ENCODE assay signal across 14 mouse cellular contexts in genomic region chr17:6129361-6129760, GRCm38 (mm10). TPM values are rescaled to one million over a fixed set of nuclear protein-coding genes. Genes with fewer than 3 reads are reported as not detected.
DNase-seq lines count a peak whose midpoint lies in the region; ATAC-seq lines count a peak whose summit lies in the region.
"Had no signal": no experiment of that assay in that cellular context is flagged by ENCODE, and none has a peak within 500 bp of the region (broad histone marks: within the 10 kb centered on the region; RNA-seq: fewer than 3 reads in every experiment).

No protein-coding gene starts in this region.

- H3K9me3 ChIP-seq in forebrain, embryonic 14.5 days (replicated peaks; ENCODE audit: control insufficient read depth, low read length): no peaks in the 10 kb centered on the region
- H3K9me3 ChIP-seq in forebrain, embryonic 11.5 days (ENCODE audit: control insufficient read depth, low read length): no peaks in the 10 kb centered on the region
- H3K9me3 ChIP-seq: embryonic facial prominence, embryonic 15.5 days; liver, embryonic 12.5 days; midbrain, embryonic 10.5 days had no signal

- no peak overlapping the region for H3K4me2 ChIP-seq in forebrain, embryonic 14.5 days (ENCODE audit: low read length)
- H3K4me2 ChIP-seq in forebrain, embryonic 11.5 days (ENCODE audit: low read depth, low read length, severe bottlenecking): no peak overlapping the region
- H3K4me2 ChIP-seq: embryonic facial prominence, embryonic 15.5 days; liver, embryonic 12.5 days had no signal

- 0 out of 2 replicates have a peak overlapping the region, but pooled peaks have one; percentile 27 for H3K27ac ChIP-seq in forebrain, embryonic 14.5 days (ENCODE audit: low read depth, low read length)
- no peak overlapping the region for H3K27ac ChIP-seq in forebrain, embryonic 11.5 days (ENCODE audit: low read depth, low read length)
- H3K27ac ChIP-seq: embryonic facial prominence, embryonic 15.5 days; liver, embryonic 12.5 days; midbrain, embryonic 10.5 days had no signal

- H3K27me3 ChIP-seq in forebrain, embryonic 14.5 days (replicated peaks; ENCODE audit: control insufficient read depth, insufficient read depth, low read length): no peaks in the 10 kb centered on the region
- no peaks in the 10 kb centered on the region for H3K27me3 ChIP-seq in forebrain, embryonic 11.5 days (ENCODE audit: control insufficient read depth, insufficient read depth, low read length)
- H3K27me3 ChIP-seq: embryonic facial prominence, embryonic 15.5 days; liver, embryonic 12.5 days had no signal

- H3K9ac ChIP-seq in forebrain, embryonic 14.5 days (ENCODE audit: low read length): no peak overlapping the region
- H3K9ac ChIP-seq in forebrain, embryonic 11.5 days (ENCODE audit: low read length): no peak overlapping the region
- H3K9ac ChIP-seq: embryonic facial prominence, embryonic 15.5 days; liver, embryonic 12.5 days had no signal

- no peaks in the 10 kb centered on the region for H3K4me1 ChIP-seq in forebrain, embryonic 14.5 days (ENCODE audit: control insufficient read depth, insufficient read depth, low read length)
- H3K4me1 ChIP-seq in forebrain, embryonic 11.5 days (replicated peaks; ENCODE audit: control insufficient read depth, insufficient read depth, low read length): no peaks in the 10 kb centered on the region
- H3K4me1 ChIP-seq: embryonic facial prominence, embryonic 15.5 days; liver, embryonic 12.5 days had no signal

- no peak for ATAC-seq in forebrain, embryonic 14.5 days
- no peak for ATAC-seq in forebrain, embryonic 11.5 days (replicated peaks; ENCODE audit: low FRiP score)
- no peak for ATAC-seq in megakaryocyte-erythroid progenitor cell, adult 5-6 weeks (replicated peaks; ENCODE audit: low FRiP score, low TSS enrichment, poor library complexity, severe bottlenecking)
- ATAC-seq: liver, embryonic 12.5 days had no signal

- H3K4me3 ChIP-seq in forebrain, embryonic 14.5 days (ENCODE audit: low read depth, low read length): no peak overlapping the region
- no peak overlapping the region for H3K4me3 ChIP-seq in forebrain, embryonic 11.5 days (ENCODE audit: low read depth, low read length)
- H3K4me3 ChIP-seq: embryonic facial prominence, embryonic 15.5 days; liver, embryonic 12.5 days; midbrain, embryonic 10.5 days had no signal

- DNase-seq in forebrain, embryonic 14.5 days (ENCODE audit: low spot score): peak; percentile 23
- DNase-seq in forebrain, embryonic 11.5 days (ENCODE audit: low spot score): no peak
- peak; percentile 85 for DNase-seq in left cerebral cortex, postnatal 4 days
- DNase-seq in left cerebral cortex, postnatal 36 days (ENCODE audit: low spot score in 2 of 2): no peak
- DNase-seq in cerebellum, adult 9-11 months: peak; percentile 92
- peak; percentile 17 to 41 for DNase-seq in layer of hippocampus, postnatal 14 days (ENCODE audit: low spot score in 2 of 2)
- DNase-seq in kidney, adult 18-20 months: no peak
- DNase-seq: heart, postnatal 36 days; kidney, adult 9 months; lung, postnatal 10 days had no signal

- intact Hi-C loops in left cerebral cortex, postnatal 4 days (cut with DNase I): no loop called here
- intact Hi-C loops in left cerebral cortex, postnatal 36 days (cut with DNase I): no loop called here

- H3K36me3 ChIP-seq in forebrain, embryonic 14.5 days (ENCODE audit: control insufficient read depth, insufficient read depth, low read length): peaks cover 30% of the 10 kb centered on the region
- H3K36me3 ChIP-seq in forebrain, embryonic 11.5 days (ENCODE audit: control insufficient read depth, insufficient read depth, low read length): no peaks in the 10 kb centered on the region; the same call in 1 of the 2 replicates
- H3K36me3 ChIP-seq: liver, embryonic 12.5 days had no signal

- WGBS in forebrain, embryonic 14.5 days: 70% methylated on average over 4 of the region's 4 CpGs
- WGBS in forebrain, embryonic 11.5 days: 82% methylated on average over 4 of the region's 4 CpGs

RNA-seq across cellular contexts. Expression of gene Tulp4, which starts 23.1 kb away (rescaled TPM):
- 133 and 181 TPM in 2 replicates for polyA plus RNA-seq in forebrain, embryonic 14.5 days (2014; fragmentation: Nextera tagmentation; extraction: Ambion mirVana)
- polyA plus RNA-seq in forebrain, embryonic 11.5 days (2014; fragmentation: Nextera tagmentation; extraction: Ambion mirVana): 110 and 127 TPM in 2 replicates
- total RNA-seq in left cerebral cortex, postnatal 4 days (2021): 100 to 1,000 TPM; 431 to 468 TPM
- total RNA-seq in left cerebral cortex, postnatal 36 days (2021): 100 to 1,000 TPM; 301 to 317 TPM
- 100 to 1,000 TPM; 249 to 275 TPM for total RNA-seq in layer of hippocampus, postnatal 14 days (2021)
- 4.4 and 12.6 TPM in 2 replicates for total RNA-seq in megakaryocyte-erythroid progenitor cell, adult 5-6 weeks (2014; fragmentation: Nextera tagmentation)
- total RNA-seq in megakaryocyte-erythroid progenitor cell, adult 5-6 weeks (2017): 12.5 and 20.0 TPM in 2 replicates

RNA-seq across cellular contexts. Expression of gene Gtf2h5, which starts 49.8 kb away (rescaled TPM):
- polyA plus RNA-seq in forebrain, embryonic 14.5 days (2014; fragmentation: Nextera tagmentation; extraction: Ambion mirVana): 212 and 221 TPM in 2 replicates
- 157 and 165 TPM in 2 replicates for polyA plus RNA-seq in forebrain, embryonic 11.5 days (2014; fragmentation: Nextera tagmentation; extraction: Ambion mirVana)
- total RNA-seq in left cerebral cortex, postnatal 4 days (2021): 100 to 1,000 TPM; 168 to 169 TPM
- 100 to 1,000 TPM in 1 of 2 experiments, 10 to 100 TPM in 1; 99.7 to 112 TPM for total RNA-seq in left cerebral cortex, postnatal 36 days (2021)
- 100 to 1,000 TPM; 153 to 155 TPM for total RNA-seq in layer of hippocampus, postnatal 14 days (2021)
- 78.5 and 82.2 TPM in 2 replicates for total RNA-seq in megakaryocyte-erythroid progenitor cell, adult 5-6 weeks (2014; fragmentation: Nextera tagmentation)
- 63.6 and 80.9 TPM in 2 replicates for total RNA-seq in megakaryocyte-erythroid progenitor cell, adult 5-6 weeks (2017)

RNA-seq across cellular contexts. Expression of gene Serac1, which starts 49.8 kb away (rescaled TPM):
- 8.1 and 9.4 TPM in 2 replicates for polyA plus RNA-seq in forebrain, embryonic 14.5 days (2014; fragmentation: Nextera tagmentation; extraction: Ambion mirVana)
- 8.7 and 10.0 TPM in 2 replicates for polyA plus RNA-seq in forebrain, embryonic 11.5 days (2014; fragmentation: Nextera tagmentation; extraction: Ambion mirVana)
- 10 to 100 TPM; 18.7 to 19.8 TPM for total RNA-seq in left cerebral cortex, postnatal 4 days (2021)
- total RNA-seq in left cerebral cortex, postnatal 36 days (2021): 10 to 100 TPM; 16.1 to 21.3 TPM
- 10 to 100 TPM; 15.6 to 17.8 TPM for total RNA-seq in layer of hippocampus, postnatal 14 days (2021)
- 3.9 and 4.3 TPM in 2 replicates for total RNA-seq in megakaryocyte-erythroid progenitor cell, adult 5-6 weeks (2014; fragmentation: Nextera tagmentation)
- 8.5 and 12.4 TPM in 2 replicates for total RNA-seq in megakaryocyte-erythroid progenitor cell, adult 5-6 weeks (2017)

Comparison
In these comparisons a context has a peak if more than half of its experiments do, and no peak if none do; other contexts are left out.
1. DNase-seq: peak in forebrain, embryonic 14.5 days (single experiment), left cerebral cortex, postnatal 4 days (single experiment), cerebellum, adult 9-11 months (single experiment) and layer of hippocampus, postnatal 14 days (2 of 2); none in forebrain, embryonic 11.5 days (single experiment), left cerebral cortex, postnatal 36 days (0 of 2) and kidney, adult 18-20 months (single experiment).
2. RNA of gene Tulp4, which starts 23.1 kb away (total RNA-seq): 431 to 468 TPM in left cerebral cortex, postnatal 4 days, 301 to 317 TPM in left cerebral cortex, postnatal 36 days and 249 to 275 TPM in layer of hippocampus, postnatal 14 days; 4.4 to 20.0 TPM in megakaryocyte-erythroid progenitor cell, adult 5-6 weeks; every median in the first group is over 10 times any median in the second.